Mouse (Mus musculus): ENCODE measurements around the gene Med17.

DNA sequence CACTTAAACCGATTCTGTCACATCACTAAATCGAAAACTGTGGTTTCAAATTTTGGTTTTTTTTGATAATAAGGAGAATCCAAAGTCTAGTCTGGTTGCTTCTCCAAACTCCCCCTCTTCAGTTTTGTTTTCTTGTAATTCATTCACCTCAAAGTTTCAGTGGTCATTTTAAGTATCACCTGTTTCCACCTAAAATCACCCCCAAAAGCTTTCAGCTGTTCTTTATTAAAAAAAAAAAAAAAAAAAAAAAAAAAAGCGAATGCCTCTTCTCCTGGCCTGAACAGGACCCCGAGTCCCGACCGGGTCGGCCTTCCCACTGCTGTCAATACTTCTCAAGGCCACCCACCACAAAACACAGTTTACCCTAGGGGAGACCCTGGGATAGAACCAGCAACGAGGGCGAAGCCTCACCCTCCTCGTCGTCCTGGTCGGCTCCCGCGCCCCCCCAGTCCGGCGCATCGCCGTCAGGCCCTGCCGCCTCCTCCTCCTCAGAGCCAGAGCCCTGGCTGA is 537 bp downstream of the Med17 start:
- no peak for TF ChIP-seq POLR2A (IDR thresholded peaks at IDR 0.05; ENCODE audit: insufficient read depth, low read depth, low read length)
- TF ChIP-seq CTCF (IDR thresholded peaks at IDR 0.05; ENCODE audit: insufficient read depth, low read depth, low read length), result no peak
